Mouse (Mus musculus) fibroblast of lung, adult 2 months (primary cell): Measurements from ENCODE around the gene Tnfrsf25.

Experiments used
- DNase-seq: peaks from one replicate; pipeline ENCODE4 v3.0.0-alpha.2; 2011; ENCODE audit warnings: low read depth

The Tnfrsf25 gene

DNA sequence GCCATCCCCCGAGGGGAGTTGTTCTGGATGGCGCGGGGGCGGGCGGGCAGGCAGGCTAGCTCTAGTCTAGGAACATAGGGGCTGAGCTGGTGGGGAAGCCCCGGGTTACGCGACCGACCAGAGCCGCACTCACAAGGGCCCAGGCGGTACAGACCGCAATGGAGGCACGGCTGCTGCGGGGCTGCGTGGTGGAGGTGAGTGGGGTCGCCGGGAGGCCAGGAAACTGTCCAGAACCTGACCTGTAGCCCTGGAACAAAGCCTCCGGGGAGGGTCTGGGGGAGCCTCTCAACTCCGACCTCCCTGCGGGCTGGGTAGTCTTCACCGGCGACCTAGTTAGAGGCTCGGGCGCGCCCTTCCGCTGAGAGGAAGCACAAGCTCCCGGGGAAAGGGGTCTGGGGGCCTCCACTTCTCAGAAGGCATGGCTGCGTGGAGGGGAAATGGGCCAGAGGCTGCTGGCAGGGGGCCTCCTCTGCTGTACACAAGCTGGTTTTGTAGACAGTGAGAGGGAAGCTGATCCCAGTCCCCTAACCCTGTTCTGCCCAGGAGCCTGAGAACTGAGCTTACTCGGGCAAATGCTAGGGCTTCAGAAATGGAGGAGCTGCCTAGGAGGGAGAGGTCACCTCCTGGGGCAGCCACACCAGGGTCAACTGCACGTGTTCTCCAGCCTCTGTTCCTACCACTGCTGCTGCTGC, at the start of gene Tnfrsf25:
TSS of gene Tnfrsf25 (plus strand) at position 14 of the 692 bp plus-strand sequence.
- no peak for DNase-seq

DNA sequence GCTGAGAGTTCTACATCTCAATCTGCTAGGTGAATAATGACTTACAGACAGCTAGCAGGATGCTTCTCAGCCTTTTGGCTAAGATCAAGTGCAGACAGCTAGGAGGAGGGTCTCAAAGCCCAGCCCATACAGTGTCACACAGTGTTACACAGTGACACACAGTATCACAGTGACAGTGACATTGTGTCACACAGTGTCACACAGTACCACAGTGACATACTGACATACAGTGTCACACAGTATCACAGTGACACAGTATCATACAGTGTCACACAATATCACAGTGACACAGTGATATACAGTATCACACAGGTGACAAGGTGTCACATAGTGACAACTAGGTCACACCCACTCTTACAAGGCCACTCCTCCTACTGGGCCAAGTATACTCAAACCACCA, 48.5 kb upstream of the Tnfrsf25 start:
- no peak for DNase-seq

DNA sequence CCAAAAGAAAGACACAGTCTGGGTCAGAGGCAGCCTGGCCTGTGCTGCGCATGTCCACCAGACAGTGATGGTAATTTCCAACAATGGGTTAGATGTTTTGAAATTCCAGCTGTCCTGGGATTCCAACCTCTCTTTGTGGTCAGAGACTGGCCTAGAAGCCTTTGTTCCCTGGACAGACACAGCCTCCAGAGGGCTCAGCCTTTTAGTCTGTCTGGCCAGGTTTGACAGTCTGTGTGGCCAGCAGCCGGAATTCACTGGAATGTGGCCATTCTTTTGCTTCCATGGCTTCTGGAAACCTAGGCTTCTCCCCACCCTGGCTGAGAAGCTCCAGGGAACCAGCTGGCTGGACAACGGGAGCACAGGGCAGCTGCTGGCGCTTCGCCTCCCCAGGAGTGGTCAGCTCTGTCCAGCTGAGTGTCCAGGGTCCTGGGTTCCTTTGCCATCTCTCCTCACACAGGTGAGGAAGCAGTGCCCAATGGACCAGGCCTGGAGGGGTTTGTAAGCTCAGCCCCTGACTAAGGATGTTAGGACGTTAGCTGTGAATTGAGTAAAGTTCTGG, 47.5 kb upstream of the Tnfrsf25 start:
- no peak for DNase-seq

DNA sequence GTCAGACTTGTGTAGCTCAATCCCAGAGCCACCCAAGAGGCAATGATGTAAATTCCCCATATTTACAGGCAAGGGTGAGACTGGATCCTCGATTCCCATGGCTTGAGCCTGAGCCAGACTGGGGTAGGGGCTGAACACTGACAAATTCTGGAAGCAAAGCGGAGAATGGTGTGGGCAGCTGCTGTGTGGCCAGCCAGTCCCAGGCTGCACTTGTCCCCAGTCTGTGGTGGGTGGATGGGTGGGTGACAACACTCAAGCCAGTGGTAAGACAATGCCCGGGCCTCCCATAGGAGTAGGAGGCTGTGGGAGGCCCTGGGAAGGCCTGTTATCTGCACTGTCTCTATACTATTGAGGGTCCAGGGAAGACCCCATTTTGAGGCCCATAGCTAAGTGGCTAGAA, 46.5 kb upstream of the Tnfrsf25 start:
- no peak for DNase-seq

DNA sequence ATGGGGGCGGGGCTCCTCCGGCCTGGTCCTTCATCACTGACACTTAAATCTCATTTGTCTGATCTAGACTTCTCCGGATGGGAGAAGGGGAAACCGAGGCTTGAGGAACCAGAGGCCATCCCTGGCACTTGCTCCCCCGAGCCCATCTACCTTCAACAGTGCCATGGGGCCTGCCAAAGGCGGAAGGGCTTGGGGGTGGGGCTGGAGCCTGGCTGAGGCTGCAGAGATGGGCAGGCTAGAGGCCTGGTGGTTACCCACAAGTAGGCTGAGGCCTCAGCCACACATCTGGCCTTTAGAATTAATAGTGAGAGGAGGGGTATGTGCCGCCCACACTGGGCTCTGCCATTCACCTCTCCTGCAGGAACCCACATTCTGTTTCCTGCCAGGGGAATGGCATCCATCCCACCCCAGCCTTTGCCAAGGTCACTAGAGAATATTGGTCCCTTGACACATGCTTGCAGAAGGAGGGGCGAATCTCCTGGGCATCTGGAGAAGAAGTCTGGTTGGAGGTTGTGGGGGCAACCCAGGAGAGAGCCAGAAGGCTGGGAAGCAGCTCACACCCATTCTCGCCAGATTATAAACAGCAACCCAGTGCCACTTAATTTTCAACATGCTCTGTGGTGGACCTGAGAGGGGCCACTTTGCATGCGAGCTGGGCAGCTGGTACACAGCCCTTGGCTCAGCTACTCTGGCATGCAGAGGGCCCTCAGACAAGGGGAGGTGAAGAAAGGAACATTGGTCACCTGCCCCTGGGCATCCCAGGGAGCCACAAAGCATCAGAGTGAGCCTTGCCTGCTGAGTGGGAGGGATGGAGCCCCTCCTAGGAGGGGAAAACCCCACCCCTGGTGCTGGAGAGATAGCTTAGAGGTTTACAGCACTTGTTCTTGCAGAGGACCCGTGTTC, 45.0 kb upstream of the Tnfrsf25 start:
- DNase-seq: no peak

DNA sequence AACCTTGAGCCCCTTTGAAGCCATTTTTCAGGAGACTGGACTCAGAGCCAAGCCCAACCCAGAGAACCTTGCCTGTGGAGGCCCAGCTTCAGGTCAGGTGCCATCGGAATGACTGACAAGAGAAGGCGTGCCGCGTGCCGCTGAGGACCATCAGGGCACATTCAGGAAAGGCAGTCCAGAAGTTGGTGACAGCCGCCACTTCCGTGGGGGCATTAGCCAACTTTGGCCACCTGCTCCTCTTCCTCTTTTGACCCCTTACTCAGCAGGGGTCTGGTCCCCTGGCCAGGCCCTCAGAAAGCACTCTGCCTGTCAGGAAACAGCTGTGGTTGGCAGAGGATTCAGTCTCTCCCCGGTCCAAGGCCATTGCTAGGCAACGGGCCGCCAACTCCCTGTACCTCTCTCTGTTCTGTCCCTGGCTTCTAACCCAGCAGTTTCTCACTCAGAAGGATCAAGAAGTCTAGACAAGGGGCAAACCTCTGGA, 43.6 kb upstream of the Tnfrsf25 start, which contains the start of gene Plekhg5:
TSS of gene Plekhg5 (plus strand) at position 378 of the 481 bp plus-strand sequence.
- DNase-seq: no peak

DNA sequence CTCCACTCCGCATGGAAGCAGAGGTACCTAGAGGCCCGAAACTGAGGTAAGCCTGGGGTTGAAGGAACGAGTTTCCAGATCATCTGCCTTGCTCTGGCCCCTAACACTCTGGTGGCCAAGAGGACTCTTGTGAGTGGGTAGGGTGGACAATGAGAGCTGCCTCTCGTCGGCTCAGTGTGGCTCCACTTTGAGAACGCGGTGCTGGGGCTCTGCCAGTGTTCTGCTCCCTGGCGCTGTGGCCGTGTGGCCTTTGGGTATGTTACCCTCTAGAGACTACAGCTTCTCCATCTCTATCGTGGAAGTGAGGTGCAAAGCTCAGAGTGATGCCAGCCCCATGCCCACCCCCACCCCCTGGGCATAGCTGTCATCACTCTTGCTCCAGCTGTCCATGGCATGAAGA, 43.1 kb upstream of the Tnfrsf25 start:
- DNase-seq: no peak

DNA sequence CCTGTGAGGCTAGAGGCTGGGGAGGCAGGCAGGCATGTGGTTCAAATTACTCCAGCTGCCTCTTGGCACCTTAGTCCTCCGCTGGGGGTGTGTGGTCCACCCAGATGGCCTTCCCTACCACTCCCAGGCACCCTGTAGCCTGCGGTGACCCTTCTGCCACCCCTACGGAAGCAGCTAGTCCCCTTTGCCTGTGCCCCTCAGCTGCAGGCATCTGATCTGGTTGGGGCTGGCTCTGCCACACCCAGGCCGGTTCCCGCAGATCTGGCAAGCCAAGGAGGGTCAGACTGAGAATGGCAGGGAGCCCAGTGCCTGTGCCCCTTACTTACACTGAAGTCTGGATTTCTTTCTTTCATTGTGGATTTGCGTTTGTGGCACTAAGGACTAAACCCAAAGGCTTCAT, 42.0 kb upstream of the Tnfrsf25 start:
- DNase-seq: no peak

DNA sequence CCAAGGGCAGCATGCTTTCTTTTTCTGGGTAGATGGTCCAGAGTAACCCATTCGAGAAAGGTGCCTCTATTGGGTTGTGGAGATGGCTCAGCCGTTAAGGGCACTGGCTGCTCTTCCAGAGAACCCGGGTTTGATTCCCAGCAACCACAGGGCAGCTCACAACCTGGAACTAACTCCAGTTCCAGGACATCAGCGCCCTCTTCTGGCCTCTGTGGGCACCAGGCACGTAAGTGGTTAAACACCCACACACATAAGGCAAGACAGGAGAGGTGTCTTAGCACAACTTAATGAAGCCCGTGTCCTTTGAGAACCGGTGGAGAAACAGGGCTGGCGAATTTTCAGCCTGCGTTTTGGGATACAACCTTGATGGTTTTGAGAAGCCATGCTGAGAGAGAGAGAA, 41.2 kb upstream of the Tnfrsf25 start:
- DNase-seq: no peak

DNA sequence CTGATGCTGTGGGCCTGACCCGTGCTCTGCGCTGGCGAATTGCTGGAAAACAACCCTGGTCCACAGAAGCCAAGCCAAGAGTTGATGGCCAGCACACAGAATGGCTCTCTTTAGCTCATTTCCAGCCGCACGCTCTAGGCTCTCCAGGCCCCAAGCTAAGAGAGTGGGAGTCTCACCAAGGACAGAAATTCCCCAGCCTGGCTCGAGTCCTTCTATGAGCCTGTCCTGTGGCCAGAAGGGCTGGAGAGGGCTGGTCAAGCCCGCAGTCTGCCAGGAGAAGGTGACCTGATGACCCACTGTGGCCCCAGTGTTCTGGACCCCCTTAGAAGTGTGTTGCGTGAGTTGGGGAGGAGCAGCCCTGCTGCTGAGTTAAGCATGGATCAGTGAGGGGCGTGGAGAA, 38.5 kb upstream of the Tnfrsf25 start:
- DNase-seq: no peak

DNA sequence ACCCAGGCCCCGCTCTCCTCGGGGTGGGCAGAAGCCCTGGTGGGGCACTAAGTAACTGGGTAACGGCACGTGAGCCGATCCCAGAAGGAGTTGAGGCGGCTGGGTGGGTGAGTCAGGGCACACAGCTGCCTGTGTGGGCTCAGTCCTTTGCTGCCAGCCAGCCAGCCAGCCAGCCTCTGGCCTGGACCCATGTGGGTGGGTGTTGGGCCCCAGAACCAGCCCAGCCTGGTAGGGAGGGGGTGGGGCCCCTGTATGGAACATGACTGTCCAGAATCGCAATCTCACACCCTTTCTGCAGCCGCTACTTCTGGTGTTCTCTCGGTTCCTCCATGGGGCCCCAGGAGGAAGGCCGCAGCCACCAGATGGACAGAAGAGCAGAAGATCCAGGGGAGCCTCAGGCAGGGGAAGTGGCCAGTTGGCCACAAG, 37.6 kb upstream of the Tnfrsf25 start:
- DNase-seq: no peak

DNA sequence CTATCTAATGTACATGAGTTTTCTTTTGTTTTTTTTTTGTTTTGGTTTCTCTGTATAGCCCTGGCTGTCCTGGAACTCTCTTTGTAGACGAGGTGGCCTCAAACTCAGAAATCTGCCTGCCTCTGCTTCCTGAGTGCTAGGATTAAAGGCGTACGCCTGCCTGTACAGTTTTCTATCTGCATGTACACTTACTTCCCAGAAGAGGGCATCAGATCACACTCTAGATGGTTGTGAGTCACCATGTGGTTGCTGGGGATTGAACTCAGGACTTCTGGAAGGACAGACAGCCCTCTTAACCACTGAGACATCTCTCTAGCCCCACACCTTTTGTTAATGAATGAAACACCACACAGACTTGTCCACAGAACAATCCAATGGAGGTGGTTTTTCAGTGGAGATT, 36.5 kb upstream of the Tnfrsf25 start:
- DNase-seq: no peak

DNA sequence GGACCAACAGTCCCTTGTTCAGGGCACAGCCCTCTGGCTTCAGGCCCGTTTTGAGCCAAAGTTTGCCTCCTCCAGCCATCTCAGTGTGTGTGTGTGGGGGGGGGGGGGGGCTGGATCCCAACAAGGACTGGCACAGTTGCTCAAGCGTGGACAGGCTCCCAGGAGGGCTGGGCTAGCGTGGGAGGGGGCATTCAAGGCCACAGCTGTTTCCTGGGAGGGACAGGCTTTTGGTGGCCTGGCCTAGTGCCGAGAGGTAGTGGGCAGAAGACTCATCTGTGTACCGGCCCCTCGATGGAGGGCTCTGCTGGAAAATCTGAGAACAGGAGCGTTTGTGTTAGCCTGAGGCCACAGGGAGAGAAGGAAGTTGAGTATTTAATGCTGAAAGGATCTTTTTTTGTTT, 35.8 kb upstream of the Tnfrsf25 start:
- no peak for DNase-seq

DNA sequence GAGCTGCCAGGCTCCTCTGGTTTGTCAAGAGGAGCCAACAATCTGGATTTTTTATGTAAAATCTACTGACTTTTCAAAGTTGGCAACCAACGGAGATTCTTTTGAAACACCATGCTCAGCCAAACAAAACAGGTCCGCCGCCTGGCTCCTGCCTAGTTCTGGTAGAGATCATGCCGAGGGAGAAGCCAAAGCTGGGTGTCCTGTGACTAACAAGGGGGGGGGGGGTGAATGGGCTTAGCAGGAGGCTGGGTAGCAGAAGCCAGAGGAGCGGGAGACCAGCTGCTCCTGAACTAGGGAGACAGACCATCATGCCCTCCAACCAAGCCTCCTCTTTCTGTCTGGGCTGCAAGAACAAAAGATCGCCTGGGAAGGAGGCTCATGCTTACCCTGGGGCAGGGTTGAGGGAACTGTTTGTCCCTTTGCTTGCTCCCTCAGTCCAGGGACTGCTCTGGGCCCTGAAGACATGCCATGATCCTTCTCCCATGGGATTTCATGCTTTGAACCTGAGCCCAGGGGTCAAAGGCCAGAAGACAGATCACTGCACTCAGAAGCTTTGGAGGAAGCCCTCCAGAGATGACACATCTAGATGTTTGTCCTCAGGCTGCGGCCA, 32.0 kb upstream of the Tnfrsf25 start:
- peak; percentile 97 for DNase-seq

DNA sequence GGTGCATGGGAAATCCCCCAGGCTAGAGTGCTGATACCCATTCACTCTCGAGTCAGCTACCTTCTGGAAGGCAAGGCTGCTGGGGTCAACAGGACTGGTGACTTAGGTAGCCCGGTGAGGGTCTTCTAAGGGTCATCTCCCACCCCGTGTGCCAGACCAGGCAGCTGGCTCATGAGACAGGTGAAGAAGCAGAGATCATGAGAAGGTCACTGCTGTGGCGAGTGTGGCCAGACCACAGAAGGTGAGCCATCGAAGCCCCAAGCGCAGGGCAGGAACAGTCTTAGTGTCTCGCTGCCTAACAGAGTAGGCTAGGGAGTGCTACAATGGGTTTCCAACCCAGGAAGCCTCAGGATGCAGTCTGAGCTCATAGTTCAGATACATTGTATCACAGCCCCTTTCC, 31.1 kb upstream of the Tnfrsf25 start:
- DNase-seq: no peak

DNA sequence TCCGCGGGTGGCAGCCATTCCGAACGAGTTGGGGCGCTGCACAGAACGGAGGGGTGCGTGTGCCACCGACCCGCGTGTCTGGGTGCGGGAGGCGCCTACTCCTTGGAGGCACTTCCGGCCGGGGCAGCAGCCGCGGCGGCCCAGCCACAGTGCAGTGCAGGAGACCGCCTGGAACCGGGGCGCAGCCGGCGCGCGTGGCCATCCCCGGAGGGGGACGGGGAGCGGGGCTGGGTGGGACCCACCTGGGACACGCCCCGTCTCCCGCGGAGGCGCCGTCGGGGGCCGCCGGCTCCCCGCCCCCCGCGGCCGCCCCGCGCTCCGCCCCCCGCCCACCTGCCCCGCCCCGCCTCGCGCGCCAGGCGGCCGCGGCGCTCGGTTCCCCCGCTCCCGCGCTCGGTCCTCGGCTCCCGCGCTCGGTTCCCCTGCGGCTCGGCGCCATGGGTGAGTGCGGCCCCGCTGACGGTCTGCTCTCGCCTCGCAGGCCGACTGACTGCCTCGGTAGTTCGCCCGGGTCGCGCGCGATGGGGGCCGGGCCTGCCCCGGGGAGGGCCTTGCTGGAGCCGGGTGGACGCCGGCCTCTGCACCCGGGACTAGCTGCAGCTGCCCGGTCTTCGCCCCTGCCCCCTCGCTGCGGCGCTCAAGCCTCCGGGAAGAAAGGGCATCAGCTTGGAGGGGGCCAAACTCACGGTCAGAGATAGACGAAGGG, 29.1 kb upstream of the Tnfrsf25 start:
- no peak for DNase-seq

DNA sequence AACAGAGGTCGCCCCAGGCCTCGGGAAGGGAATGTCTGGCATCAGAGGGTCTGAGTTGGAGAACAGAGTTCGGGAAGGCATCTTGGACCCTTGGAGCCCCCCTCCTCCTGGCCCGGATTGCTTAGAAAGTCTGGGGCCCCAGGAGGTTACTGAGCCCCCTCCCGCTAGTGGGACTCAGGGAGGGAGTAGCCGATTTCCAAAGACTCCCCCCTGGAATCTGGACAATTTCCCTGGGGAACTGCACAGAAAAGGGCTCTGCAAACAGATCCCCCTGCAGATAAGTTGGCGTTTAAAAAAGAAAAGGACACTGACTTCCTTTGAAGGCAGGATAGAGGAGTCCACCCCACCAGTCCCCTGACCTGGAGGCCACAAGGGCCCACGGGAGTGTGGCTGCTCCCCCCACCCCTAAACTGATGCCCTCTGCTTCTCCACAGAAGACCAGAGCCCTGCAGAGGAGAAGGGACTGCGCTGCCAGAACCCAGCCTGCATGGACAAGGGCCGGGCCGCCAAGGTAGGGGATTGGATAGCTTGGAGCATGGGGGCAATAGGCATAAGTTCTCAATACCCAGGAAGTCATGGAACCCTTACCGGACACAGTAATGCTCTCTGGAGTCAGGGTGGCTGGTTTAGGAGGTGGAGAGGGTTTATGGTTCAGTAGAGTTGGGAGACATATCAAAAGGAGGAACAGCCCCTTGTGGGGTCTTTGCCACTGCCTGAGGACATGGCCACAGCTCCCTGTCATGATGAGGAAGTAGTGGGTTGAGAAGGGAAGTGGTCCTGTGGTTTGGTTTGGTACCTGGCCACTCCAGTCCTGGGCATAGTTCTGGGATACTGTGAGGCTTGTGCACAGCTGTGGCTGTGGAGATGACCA, 28.3 kb upstream of the Tnfrsf25 start:
- DNase-seq: no peak

DNA sequence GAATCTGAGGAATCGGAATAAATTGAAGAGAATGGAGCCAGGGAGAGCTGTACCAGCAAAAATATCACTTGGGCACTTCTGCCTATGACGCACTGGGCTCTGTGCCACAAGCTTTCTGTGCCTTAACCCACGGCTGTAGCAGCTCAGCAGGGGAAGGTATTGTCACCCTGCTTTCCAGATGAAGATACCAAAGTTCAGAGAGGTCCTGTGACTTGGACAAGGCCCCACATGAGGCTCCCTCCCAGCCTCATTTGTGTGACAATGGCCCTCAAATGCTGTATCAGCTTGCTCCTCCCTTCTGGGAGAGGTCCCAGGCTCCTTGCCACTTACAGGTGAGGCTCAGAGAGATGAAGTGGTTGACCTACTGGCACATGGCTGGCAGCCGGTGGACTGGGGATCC, 27.6 kb upstream of the Tnfrsf25 start:
- no peak for DNase-seq

DNA sequence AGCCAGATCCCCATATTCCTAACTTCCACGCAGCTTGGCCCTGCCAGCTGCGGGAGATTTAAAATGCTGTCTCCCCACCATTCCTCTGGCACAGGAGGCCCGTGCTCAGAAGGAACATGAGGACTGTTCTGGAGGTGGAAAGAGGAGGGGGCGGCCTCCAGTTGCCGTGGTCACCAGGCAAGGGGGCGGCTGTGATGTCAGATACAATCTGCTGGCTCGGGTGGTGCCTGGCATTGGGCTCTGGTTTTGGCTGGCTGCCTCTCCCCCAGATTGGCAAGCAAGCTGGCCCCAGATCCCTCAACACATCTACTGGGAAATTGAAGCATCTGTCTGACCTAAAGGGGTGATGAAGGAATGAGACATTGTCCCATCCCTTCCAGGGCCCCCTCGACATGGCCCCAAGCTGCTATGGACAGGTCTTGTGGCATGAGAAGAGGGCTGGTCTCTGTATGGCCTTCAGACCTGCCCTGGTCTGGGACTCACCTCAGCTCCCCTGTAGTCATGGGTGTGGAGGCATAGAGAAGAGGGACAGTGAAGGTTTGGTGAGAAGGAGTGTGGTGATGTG, 27.1 kb upstream of the Tnfrsf25 start:
- DNase-seq: no peak

DNA sequence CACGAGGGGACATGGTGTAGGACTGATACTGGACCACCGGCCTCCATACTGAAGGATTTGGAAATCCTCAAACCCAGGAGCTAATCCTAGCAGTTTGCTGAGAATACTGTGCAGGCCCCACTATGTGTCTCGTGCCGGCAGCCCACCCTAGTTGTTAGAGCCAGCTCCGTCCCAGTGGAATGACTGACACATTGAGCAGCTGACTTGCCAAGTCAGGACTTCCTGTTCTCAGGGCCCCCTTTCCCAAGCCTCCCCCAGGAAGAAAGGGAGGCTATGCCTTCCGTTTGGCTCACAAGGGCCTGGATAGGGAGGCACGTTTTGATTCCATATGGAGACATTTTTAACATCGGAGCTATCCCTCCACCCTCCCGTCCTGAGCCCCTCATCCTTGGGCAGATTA, 25.5 kb upstream of the Tnfrsf25 start:
- DNase-seq: no peak
